Mouse (Mus musculus) heart, postnatal 0 days (tissue): Measurements from ENCODE around the gene Map4k3.

Source experiments
- CTCF ChIP-seq: IDR thresholded peaks from 2 replicates; pipeline ENCODE4 v1.5.1; 2016; ENCODE audit warnings: antibody characterized with exemption, control low read depth, low read depth
- EP300 ChIP-seq: IDR thresholded peaks from 2 replicates; pipeline ENCODE4 v1.6.1; 2016; ENCODE audit warnings: antibody characterized with exemption, low read depth

DNA sequence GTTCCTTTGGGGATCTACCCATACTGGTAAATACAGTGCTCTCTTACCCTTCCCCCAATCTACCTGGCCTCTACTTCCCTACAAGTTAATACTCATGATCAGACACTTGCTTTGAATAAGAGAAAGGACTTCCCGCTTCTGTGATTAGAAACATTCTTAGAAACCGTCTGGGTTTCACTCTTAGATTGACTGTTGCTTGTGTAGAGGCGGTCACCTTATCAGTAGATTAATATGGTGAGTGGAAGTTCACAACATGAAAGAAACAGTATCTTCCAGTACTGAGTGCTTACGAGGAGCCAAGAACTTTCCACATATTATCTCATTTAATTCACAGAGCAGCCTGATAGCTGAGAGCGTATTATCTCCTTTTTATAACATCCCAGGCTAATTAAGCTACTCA is 1.5 kb upstream of the Map4k3 start:
- TF ChIP-seq CTCF (no peak), EP300 (no peak)
